Mouse (Mus musculus) heart, embryonic 15.5 days (tissue): ENCODE results near the gene Ccr4. TPM values are rescaled to one million over a fixed set of nuclear protein-coding genes. Genes with fewer than 3 reads are reported as not detected.
A peak's percentile ranks its signal among the peaks of the same experiment; 100 is the strongest.

ENCODE experiments used
- ATAC-seq: fragments of 200-750 bp; cut with Nextera tagmentation; replicated peaks from 2 replicates; pipeline ENCODE4 v1.8.0; 2017; ENCODE audit warnings: low read depth, moderate TSS enrichment; ENCODE audit not compliant: insufficient number of reproducible peaks, insufficient read depth, low FRiP score
- H3K27ac ChIP-seq: fragments of 300-500 bp; sonication (generic); 2 replicates; pipeline ENCODE4 v1.5.1; 2015; ENCODE audit warnings: mild to moderate bottlenecking, inconsistent platforms
- H3K27me3 ChIP-seq: fragments of 300-500 bp; sonication (generic); 2 replicates; pipeline ENCODE4 v1.6.1; 2015; ENCODE audit warnings: inconsistent platforms
- H3K36me3 ChIP-seq: fragments of 300-500 bp; sonication (generic); 2 replicates; pipeline ENCODE4 v1.6.1; 2015; ENCODE audit warnings: mild to moderate bottlenecking, inconsistent platforms
- H3K4me1 ChIP-seq: fragments of 300-500 bp; sonication (generic); replicated peaks from 2 replicates; pipeline ENCODE4 v1.6.1; 2015; ENCODE audit warnings: inconsistent platforms
- H3K4me2 ChIP-seq: fragments of 300-500 bp; sonication (generic); 2 replicates; pipeline ENCODE4 v1.6.1; 2015; ENCODE audit warnings: inconsistent platforms, mild to moderate bottlenecking, moderate library complexity
- H3K4me3 ChIP-seq: fragments of 300-500 bp; sonication (generic); 2 replicates; pipeline ENCODE4 v1.5.1; 2015; ENCODE audit warnings: mild to moderate bottlenecking, inconsistent platforms
- H3K9ac ChIP-seq: fragments of 300-500 bp; sonication (generic); 2 replicates; pipeline ENCODE4 v1.6.1; 2015; ENCODE audit warnings: mild to moderate bottlenecking, inconsistent platforms
- H3K9me3 ChIP-seq: fragments of 300-500 bp; sonication (generic); replicated peaks from 2 replicates; pipeline ENCODE4 v1.6.1; 2016; ENCODE audit warnings: inconsistent platforms
- WGBS: fragments of 180-500 bp; shearing (Covaris S2); methylation state at CpG from one replicate; pipeline ENCODE4 v1.1.7; 2015; ENCODE audit warnings: mixed read lengths; 5-methylcytosine and 5-hydroxymethylcytosine counted together
- polyA plus RNA-seq: library from polyadenylated mRNA; unstranded; fragments of >200 nt; fragmentation: Nextera tagmentation; extraction: Ambion mirVana; gene quantifications from 2 replicates; pipeline ENCODE4 v1.2.1, GENCODE M21; 2015

The Ccr4 gene
- polyA plus RNA-seq, 1 experiment from 2014 or later: not detected

- no peaks in the 10 kb centered on the region for H3K9me3 ChIP-seq
- ATAC-seq: no peak
- no peak overlapping the region for H3K27ac ChIP-seq
- H3K27me3 ChIP-seq: peaks cover 14% of the 10 kb centered on the region
- H3K4me2 ChIP-seq: no peak overlapping the region
- H3K36me3 ChIP-seq: no peaks in the 10 kb centered on the region
- 83% methylated on average over 7 of the region's 7 CpGs for WGBS
- no peak overlapping the region for H3K4me3 ChIP-seq
- no peak overlapping the region for H3K9ac ChIP-seq
- no peaks in the 10 kb centered on the region for H3K4me1 ChIP-seq
Observed at GRCm38 (mm10) chr9:114501111-114501510, 3.6 kb downstream of the Ccr4 start.

DNA sequence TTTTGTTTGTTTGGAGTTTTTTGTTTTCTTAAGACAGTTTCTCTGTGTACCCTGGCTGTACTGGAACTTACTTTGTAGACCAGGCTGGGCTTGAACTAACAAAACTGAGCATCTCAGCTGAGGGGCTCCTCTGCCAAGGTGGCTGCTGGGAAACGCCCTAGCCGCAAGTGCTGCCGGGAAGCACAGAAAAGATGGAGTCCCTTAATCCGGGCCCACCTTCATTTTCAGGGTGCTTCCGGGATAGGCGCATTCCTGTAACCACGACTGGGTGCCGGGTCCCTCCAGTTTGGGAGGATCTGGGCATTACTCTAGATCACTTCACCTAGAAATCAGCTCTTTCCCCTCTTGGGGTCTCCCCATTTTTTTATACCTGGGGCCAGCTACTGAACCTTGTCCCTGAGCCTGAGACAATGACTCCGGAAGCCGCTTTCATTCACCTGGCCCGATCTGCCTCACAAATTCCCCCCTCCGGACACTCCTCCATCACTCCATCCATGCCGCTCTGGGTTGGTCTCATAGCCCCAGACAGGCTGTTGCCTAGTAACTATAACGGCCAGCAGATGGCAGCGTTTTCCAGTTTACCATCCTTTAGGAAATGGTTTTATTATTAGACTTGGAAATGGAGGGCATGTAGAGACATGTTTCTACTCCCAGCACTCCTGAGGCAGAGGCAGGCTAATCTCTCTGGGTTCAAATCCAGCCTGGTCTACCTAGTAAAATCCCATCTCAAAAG lies 4.8 kb downstream of the Ccr4 start:
- Histone ChIP-seq H3K4me2 (no peak overlapping the region), H3K9ac (no peak overlapping the region), H3K36me3 (no peaks in the 10 kb centered on the region), H3K4me3 (no peak overlapping the region), H3K27ac (no peak overlapping the region), H3K4me1 (no peaks in the 10 kb centered on the region), H3K9me3 (no peaks in the 10 kb centered on the region), H3K27me3 (peaks cover 14% of the 10 kb centered on the region)
- 18% methylated on average over 15 of the region's 15 CpGs for WGBS
- no peak for ATAC-seq

DNA sequence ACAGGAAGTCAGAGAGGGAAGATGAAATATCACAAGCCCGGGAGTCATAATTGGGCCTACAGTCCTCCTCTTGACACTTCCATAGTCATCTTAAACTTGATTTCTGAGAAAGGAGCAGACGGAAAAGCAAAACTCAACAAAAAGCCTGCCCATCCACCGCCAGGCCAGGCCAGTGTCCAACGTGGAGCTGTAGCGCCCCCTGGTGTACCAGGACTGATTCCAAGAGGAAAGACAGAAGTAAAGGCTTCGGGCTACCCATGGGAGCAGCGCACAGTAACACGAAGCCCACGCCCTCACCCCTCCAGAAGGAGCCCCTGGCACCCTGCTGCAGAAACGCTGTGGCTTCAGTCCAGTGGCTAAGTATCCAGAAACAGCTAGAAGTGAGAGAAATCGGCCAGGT lies 6.5 kb downstream of the Ccr4 start:
- Histone ChIP-seq H3K27ac (no peak overlapping the region), H3K4me1 (no peaks in the 10 kb centered on the region), H3K36me3 (no peaks in the 10 kb centered on the region), H3K9ac (no peak overlapping the region), H3K9me3 (no peaks in the 10 kb centered on the region), H3K4me3 (no peak overlapping the region), H3K4me2 (peak overlapping the region; percentile 44), H3K27me3 (peaks cover 14% of the 10 kb centered on the region)
- no peak for ATAC-seq
- WGBS: 5% methylated on average over 11 of the region's 11 CpGs

GRCm38 (mm10) chr9:114496469-114496868 lies 8.2 kb downstream of the Ccr4 start:
- Histone ChIP-seq H3K4me1 (no peaks in the 10 kb centered on the region), H3K9ac (no peak overlapping the region), H3K9me3 (no peaks in the 10 kb centered on the region), H3K4me3 (no peak overlapping the region), H3K27ac (no peak overlapping the region), H3K4me2 (no peak overlapping the region), H3K27me3 (peaks cover 14% of the 10 kb centered on the region), H3K36me3 (no peaks in the 10 kb centered on the region)
- no peak for ATAC-seq
- WGBS: 76% methylated on average over 7 of the region's 7 CpGs

DNA sequence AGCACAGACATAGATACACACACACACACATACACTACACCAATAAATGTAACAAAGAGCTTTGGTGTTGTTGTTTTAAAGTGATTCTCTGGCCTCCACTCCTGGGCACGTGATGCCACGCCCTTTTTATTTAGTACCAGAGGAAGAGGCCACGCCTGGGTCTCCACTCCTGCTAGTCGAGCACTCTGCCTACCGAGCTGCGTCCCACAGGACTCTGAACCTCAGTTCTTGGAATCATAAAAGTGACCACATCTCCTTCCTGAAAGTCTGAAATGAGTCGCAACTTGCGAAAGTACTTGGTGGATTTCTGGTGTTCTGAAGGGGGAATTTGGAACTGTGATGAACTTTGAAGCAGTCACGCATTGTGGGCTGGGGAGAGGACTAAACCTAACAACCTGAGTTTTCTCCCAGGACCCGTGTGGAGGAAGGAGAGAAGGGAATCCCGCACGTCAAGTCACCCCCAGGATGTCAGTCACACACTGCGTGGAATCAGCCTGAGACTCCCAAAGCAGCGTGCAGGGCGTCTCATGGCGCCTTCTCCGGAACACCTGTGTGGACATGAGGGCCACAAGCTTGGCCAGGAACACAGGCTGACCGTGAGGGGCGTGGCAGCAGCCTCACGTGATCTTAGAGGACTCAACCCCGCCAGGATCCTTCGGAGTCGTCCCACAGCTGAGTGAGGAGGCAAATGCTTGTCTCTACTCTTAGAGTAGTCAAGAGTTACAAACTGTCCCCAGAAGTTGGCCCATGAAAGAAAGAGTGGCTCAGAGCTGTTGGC lies 17.0 kb downstream of the Ccr4 start:
- Histone ChIP-seq H3K27ac (no peak overlapping the region), H3K9ac (no peak overlapping the region), H3K9me3 (no peaks in the 10 kb centered on the region), H3K4me2 (no peak overlapping the region), H3K36me3 (no peaks in the 10 kb centered on the region), H3K4me1 (no peaks in the 10 kb centered on the region), H3K27me3 (no peaks in the 10 kb centered on the region), H3K4me3 (no peak overlapping the region)
- 77% methylated on average over 23 of the region's 23 CpGs for WGBS
- no peak for ATAC-seq

GRCm38 (mm10) chr9:114486808-114487207 lies 17.9 kb downstream of the Ccr4 start:
- Histone ChIP-seq H3K4me2 (no peak overlapping the region), H3K9me3 (no peaks in the 10 kb centered on the region), H3K9ac (no peak overlapping the region), H3K27ac (no peak overlapping the region), H3K36me3 (no peaks in the 10 kb centered on the region), H3K4me3 (no peak overlapping the region), H3K27me3 (no peaks in the 10 kb centered on the region), H3K4me1 (no peaks in the 10 kb centered on the region)
- WGBS: 74% methylated on average over 4 of the region's 4 CpGs
- ATAC-seq: no peak

DNA sequence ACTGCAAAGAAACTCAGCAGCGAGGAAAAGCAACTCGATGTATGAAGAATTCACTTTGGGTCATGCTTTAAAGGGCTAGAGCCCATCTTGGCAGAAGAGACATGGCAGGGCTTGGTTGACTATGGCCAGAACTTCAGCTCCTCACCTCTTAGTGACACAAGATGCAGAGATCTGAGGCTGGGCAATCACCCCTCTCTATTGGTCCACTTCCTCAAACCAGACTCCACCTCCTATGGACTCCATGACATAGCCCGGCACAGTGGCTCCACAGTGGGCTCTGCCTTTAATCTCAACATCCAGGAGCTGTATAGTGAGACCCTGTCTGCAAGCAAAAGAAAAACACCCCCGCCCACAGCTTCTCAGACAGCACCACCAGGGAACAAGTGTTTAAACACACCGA lies 19.9 kb downstream of the Ccr4 start:
- no peak overlapping the region for H3K4me2 ChIP-seq
- H3K4me1 ChIP-seq: no peaks in the 10 kb centered on the region
- no peaks in the 10 kb centered on the region for H3K27me3 ChIP-seq
- WGBS: 73% methylated on average over 5 of the region's 5 CpGs
- H3K9ac ChIP-seq: no peak overlapping the region
- H3K9me3 ChIP-seq: no peaks in the 10 kb centered on the region
- ATAC-seq: no peak
- H3K27ac ChIP-seq: no peak overlapping the region
- H3K4me3 ChIP-seq: no peak overlapping the region
- no peaks in the 10 kb centered on the region for H3K36me3 ChIP-seq

GRCm38 (mm10) chr9:114480940-114481339 lies 23.8 kb downstream of the Ccr4 start:
- WGBS: 70% methylated on average over 3 of the region's 3 CpGs
- H3K27ac ChIP-seq: no peak overlapping the region
- H3K4me1 ChIP-seq: no peaks in the 10 kb centered on the region
- no peak overlapping the region for H3K4me2 ChIP-seq
- ATAC-seq: no peak
- H3K4me3 ChIP-seq: no peak overlapping the region
- H3K9ac ChIP-seq: no peak overlapping the region
- no peaks in the 10 kb centered on the region for H3K9me3 ChIP-seq
- no peaks in the 10 kb centered on the region for H3K27me3 ChIP-seq
- H3K36me3 ChIP-seq: no peaks in the 10 kb centered on the region

DNA sequence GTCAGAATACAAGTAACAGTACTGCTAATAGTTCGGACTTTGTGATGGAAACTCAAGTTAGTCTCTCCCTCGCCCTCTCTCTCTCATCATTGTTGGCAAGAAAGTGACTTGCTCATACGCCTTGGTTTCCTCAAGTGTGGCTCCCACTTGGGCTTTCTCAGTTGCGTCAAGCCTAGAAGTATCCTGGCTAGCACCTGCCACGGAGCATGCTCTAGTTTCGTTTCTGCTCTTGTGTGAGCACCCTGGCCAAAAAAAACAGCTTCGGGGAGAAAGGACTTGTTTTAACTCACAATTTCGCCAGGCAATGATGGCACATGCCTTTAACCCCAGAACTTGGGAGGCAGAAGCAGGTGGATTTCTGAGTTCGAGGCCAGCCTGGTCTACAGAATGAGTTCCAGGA lies 27.7 kb downstream of the Ccr4 start:
- H3K4me3 ChIP-seq: no peak overlapping the region
- 0 out of 2 replicates have a peak, but pooled peaks cover 4% of the 10 kb centered on the region for H3K36me3 ChIP-seq
- no peaks in the 10 kb centered on the region for H3K27me3 ChIP-seq
- 90% methylated on average over 9 of the region's 9 CpGs for WGBS
- H3K9me3 ChIP-seq: no peaks in the 10 kb centered on the region
- no peak overlapping the region for H3K9ac ChIP-seq
- H3K4me1 ChIP-seq: no peaks in the 10 kb centered on the region
- no peak for ATAC-seq
- H3K4me2 ChIP-seq: no peak overlapping the region
- H3K27ac ChIP-seq: no peak overlapping the region

DNA sequence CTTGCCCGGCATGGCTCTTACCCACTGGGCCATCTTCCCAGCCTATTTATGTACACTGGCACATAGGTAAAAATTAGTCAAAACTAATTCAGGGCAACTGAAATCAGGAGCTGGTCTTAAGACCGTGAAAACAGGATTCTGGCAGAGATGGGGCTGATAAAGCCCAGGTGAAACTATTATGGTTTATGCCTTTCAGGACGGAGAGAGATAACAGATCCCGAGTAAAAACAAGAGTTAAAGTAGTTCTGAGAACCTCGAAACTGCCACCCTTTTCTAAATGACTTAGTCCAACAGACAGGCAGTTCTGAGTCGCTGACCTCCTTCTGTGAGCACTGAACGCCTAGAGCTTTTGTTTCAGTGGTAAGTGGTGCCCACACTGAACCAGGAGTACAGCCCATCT lies 32.8 kb downstream of the Ccr4 start:
- H3K27me3 ChIP-seq: no peaks in the 10 kb centered on the region
- H3K9ac ChIP-seq: no peak overlapping the region
- H3K36me3 ChIP-seq: peaks cover 4% of the 10 kb centered on the region; the same call in 1 of the 2 replicates
- WGBS: 75% methylated on average over 7 of the region's 7 CpGs
- no peak overlapping the region for H3K4me2 ChIP-seq
- no peaks in the 10 kb centered on the region for H3K9me3 ChIP-seq
- H3K4me1 ChIP-seq: no peaks in the 10 kb centered on the region
- no peak for ATAC-seq
- H3K4me3 ChIP-seq: no peak overlapping the region
- H3K27ac ChIP-seq: no peak overlapping the region

GRCm38 (mm10) chr9:114468701-114469100 lies 36.0 kb downstream of the Ccr4 start:
- Histone ChIP-seq H3K9me3 (no peaks in the 10 kb centered on the region), H3K27me3 (no peaks in the 10 kb centered on the region), H3K4me3 (no peak overlapping the region), H3K4me1 (no peaks in the 10 kb centered on the region), H3K36me3 (peaks cover 20% of the 10 kb centered on the region; the same call in 1 of the 2 replicates), H3K9ac (no peak overlapping the region), H3K4me2 (no peak overlapping the region), H3K27ac (no peak overlapping the region)
- WGBS: 92% methylated on average over 4 of the region's 4 CpGs
- ATAC-seq: no peak

DNA sequence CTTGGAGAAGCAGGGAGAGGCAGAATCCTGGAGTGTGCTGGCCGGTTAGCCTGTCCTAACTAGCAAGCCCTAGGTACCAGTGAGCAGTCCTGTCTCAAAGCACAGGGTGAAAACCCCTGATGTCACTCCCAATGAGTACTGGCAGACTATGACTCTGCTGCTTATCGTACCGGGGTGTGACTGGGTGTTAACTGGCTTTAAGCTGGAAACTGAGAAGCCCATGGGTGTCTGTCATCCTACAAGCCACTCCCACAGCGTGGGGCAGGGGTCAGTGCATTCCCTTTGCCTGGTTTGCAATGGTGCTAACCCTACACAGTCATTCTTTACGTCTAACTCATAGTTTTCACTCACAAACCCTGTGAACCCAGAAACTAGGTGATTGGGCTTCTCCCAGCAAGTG lies 36.5 kb downstream of the Ccr4 start:
- H3K27me3 ChIP-seq: no peaks in the 10 kb centered on the region
- no peak for ATAC-seq
- no peaks in the 10 kb centered on the region for H3K4me1 ChIP-seq
- H3K36me3 ChIP-seq: peaks cover 21% of the 10 kb centered on the region; the same call in 1 of the 2 replicates
- H3K9ac ChIP-seq: no peak overlapping the region
- 73% methylated on average over 5 of the region's 5 CpGs for WGBS
- H3K4me3 ChIP-seq: no peak overlapping the region
- no peaks in the 10 kb centered on the region for H3K9me3 ChIP-seq
- H3K4me2 ChIP-seq: no peak overlapping the region
- no peak overlapping the region for H3K27ac ChIP-seq
